Mouse (Mus musculus): ENCODE measurements around the gene Hist1h2ao. TPM values are rescaled to one million over a fixed set of nuclear protein-coding genes. Genes with fewer than 3 reads are reported as not detected.
A peak's percentile ranks its signal among the peaks of the same experiment; 100 is the strongest.
"Not testable (repeated sequence)": the region's sequence is repeated elsewhere in the genome, so short reads cannot be mapped to it uniquely, and the experiment has no call there.

Gene Hist1h2ao
- 1.7 TPM in 1 of 2 replicates, not detected in the other for polyA plus RNA-seq (2014; fragmentation: Nextera tagmentation; extraction: Ambion mirVana)

GRCm38 (mm10) chr13:21810073-21810472, at the start of gene Hist1h2ao, which contains the start of gene Hist1h2bq:
Hist1h2ao (plus strand) TSS chr13:21810465.
Hist1h2bq (minus strand) TSS chr13:21810197.
- not testable (repeated sequence) for H3K36me3 ChIP-seq (ENCODE audit: control insufficient read depth, insufficient read depth, low read length); DNase-seq (ENCODE audit: low spot score, missing footprints); H3K4me3 ChIP-seq (ENCODE audit: low read depth, low read length); H3K27me3 ChIP-seq (ENCODE audit: control insufficient read depth, insufficient read depth, low read length); H3K4me1 ChIP-seq (ENCODE audit: control insufficient read depth, insufficient read depth, low read length); H3K27ac ChIP-seq (ENCODE audit: low read depth, low read length); H3K4me2 ChIP-seq; H3K9ac ChIP-seq (ENCODE audit: low read length); H3K9me3 ChIP-seq (ENCODE audit: control insufficient read depth, low read length)
- peak; percentile 97 for ATAC-seq (ENCODE audit: low FRiP score)
- WGBS: no CpG with 5 or more reads among the region's 23 CpGs

GRCm38 (mm10) chr13:21778814-21779766, 31.2 kb upstream of the Hist1h2ao start:
- Histone ChIP-seq H3K4me1 (ENCODE audit: control insufficient read depth, insufficient read depth, low read length) (peaks cover 22% of the 10 kb centered on the region), H3K27me3 (ENCODE audit: control insufficient read depth, insufficient read depth, low read length) (no peaks in the 10 kb centered on the region), H3K4me2 (peak overlapping the region; percentile 94), H3K9ac (ENCODE audit: low read length) (peak overlapping the region; percentile 79), H3K27ac (ENCODE audit: low read depth, low read length) (peak overlapping the region; percentile 98), H3K36me3 (ENCODE audit: control insufficient read depth, insufficient read depth, low read length) (no peaks in the 10 kb centered on the region), H3K4me3 (ENCODE audit: low read depth, low read length) (peak overlapping the region; percentile 46), H3K9me3 (ENCODE audit: control insufficient read depth, low read length) (no peaks in the 10 kb centered on the region)
- DNase-seq (ENCODE audit: low spot score, missing footprints) (peak; percentile 97), ATAC-seq (ENCODE audit: low FRiP score) (peak; percentile 84)
- 5% methylated on average over 33 of the region's 33 CpGs for WGBS

GRCm38 (mm10) chr13:21779767-21780731, 30.2 kb upstream of the Hist1h2ao start, which contains the start of gene Hist1h1b:
Hist1h1b (minus strand) TSS chr13:21780625.
- Histone ChIP-seq H3K4me3 (ENCODE audit: low read depth, low read length) (peak within 1 kb of the TSS; percentile 46), H3K9me3 (ENCODE audit: control insufficient read depth, low read length) (no peaks in the 10 kb centered on the region), H3K9ac (ENCODE audit: low read length) (peak within 1 kb of the TSS; percentile 79), H3K4me1 (ENCODE audit: control insufficient read depth, insufficient read depth, low read length) (peaks cover 28% of the 10 kb centered on the region), H3K4me2 (peak within 1 kb of the TSS; percentile 94), H3K27ac (ENCODE audit: low read depth, low read length) (peak within 1 kb of the TSS; percentile 98), H3K36me3 (ENCODE audit: control insufficient read depth, insufficient read depth, low read length) (no peaks in the 10 kb centered on the region), H3K27me3 (ENCODE audit: control insufficient read depth, insufficient read depth, low read length) (no peaks in the 10 kb centered on the region)
- DNase-seq (ENCODE audit: low spot score, missing footprints) (peak; percentile 97), ATAC-seq (ENCODE audit: low FRiP score) (peak; percentile 60)
- WGBS: under 1% methylated on average over 44 of the region's 44 CpGs

- Histone ChIP-seq H3K4me3 (ENCODE audit: low read depth, low read length) (no peak overlapping the region), H3K4me1 (ENCODE audit: control insufficient read depth, insufficient read depth, low read length) (peaks cover 33% of the 10 kb centered on the region), H3K9ac (ENCODE audit: low read length) (no peak overlapping the region), H3K9me3 (ENCODE audit: control insufficient read depth, low read length) (no peaks in the 10 kb centered on the region), H3K27ac (ENCODE audit: low read depth, low read length) (peak overlapping the region; percentile 98), H3K36me3 (ENCODE audit: control insufficient read depth, insufficient read depth, low read length) (no peaks in the 10 kb centered on the region), H3K4me2 (peak overlapping the region; percentile 94), H3K27me3 (ENCODE audit: control insufficient read depth, insufficient read depth, low read length) (no peaks in the 10 kb centered on the region)
- ATAC-seq (ENCODE audit: low FRiP score): no peak
- peak; percentile 93 for DNase-seq (ENCODE audit: low spot score, missing footprints)
- 49% methylated on average over 6 of the region's 6 CpGs for WGBS
Observed at GRCm38 (mm10) chr13:21781021-21781555, 29.2 kb upstream of the Hist1h2ao start.

- 92% methylated on average over 1 of the region's 1 CpGs for WGBS
- H3K4me3 ChIP-seq (ENCODE audit: low read depth, low read length): no peak overlapping the region
- no peaks in the 10 kb centered on the region for H3K9me3 ChIP-seq (ENCODE audit: control insufficient read depth, low read length)
- H3K36me3 ChIP-seq (ENCODE audit: control insufficient read depth, insufficient read depth, low read length): no peaks in the 10 kb centered on the region
- no peaks in the 10 kb centered on the region for H3K27me3 ChIP-seq (ENCODE audit: control insufficient read depth, insufficient read depth, low read length)
- DNase-seq (ENCODE audit: low spot score, missing footprints) (peak; percentile 90), ATAC-seq (ENCODE audit: low FRiP score) (no peak)
- no peak overlapping the region for H3K4me2 ChIP-seq
- no peak overlapping the region for H3K9ac ChIP-seq (ENCODE audit: low read length)
- H3K4me1 ChIP-seq (ENCODE audit: control insufficient read depth, insufficient read depth, low read length): peaks cover 34% of the 10 kb centered on the region
- no peak overlapping the region for H3K27ac ChIP-seq (ENCODE audit: low read depth, low read length)
Observed at GRCm38 (mm10) chr13:21781639-21782038, 28.6 kb upstream of the Hist1h2ao start.

GRCm38 (mm10) chr13:21782361-21783254, 27.7 kb upstream of the Hist1h2ao start:
- peak; percentile 0; the same call in 1 of the 2 replicates for ATAC-seq (ENCODE audit: low FRiP score)
- H3K9ac ChIP-seq (ENCODE audit: low read length): peak overlapping the region; percentile 77
- H3K27me3 ChIP-seq (ENCODE audit: control insufficient read depth, insufficient read depth, low read length); H3K36me3 ChIP-seq (ENCODE audit: control insufficient read depth, insufficient read depth, low read length); H3K9me3 ChIP-seq (ENCODE audit: control insufficient read depth, low read length): not testable (repeated sequence)
- H3K4me3 ChIP-seq (ENCODE audit: low read depth, low read length): peak overlapping the region; percentile 38
- WGBS: under 1% methylated on average over 12 of the region's 35 CpGs
- peak overlapping the region; percentile 87 for H3K27ac ChIP-seq (ENCODE audit: low read depth, low read length)
- peak; percentile 96 for DNase-seq (ENCODE audit: low spot score, missing footprints)
- H3K4me1 ChIP-seq (ENCODE audit: control insufficient read depth, insufficient read depth, low read length): peaks cover 34% of the 10 kb centered on the region
- peak overlapping the region; percentile 57 for H3K4me2 ChIP-seq

- WGBS: 1% methylated on average over 13 of the region's 20 CpGs
- Histone ChIP-seq H3K4me1 (ENCODE audit: control insufficient read depth, insufficient read depth, low read length) (peaks cover 36% of the 10 kb centered on the region), H3K27ac (ENCODE audit: low read depth, low read length) (peak within 1 kb of the TSS; percentile 87)
Observed at GRCm38 (mm10) chr13:21783255-21783617, 27.0 kb upstream of the Hist1h2ao start, which contains the start of gene Hist1h3i. Hist1h3i (minus strand) TSS chr13:21783370.

More at GRCm38 (mm10) chr13:21783255-21783617, 27.0 kb upstream of the Hist1h2ao start, which contains the start of gene Hist1h3i:
- DNase-seq (ENCODE audit: low spot score, missing footprints) (peak; percentile 96), ATAC-seq (ENCODE audit: low FRiP score) (peak; percentile 71)
- H3K36me3 ChIP-seq (ENCODE audit: control insufficient read depth, insufficient read depth, low read length): no peaks in the 10 kb centered on the region
- no peaks in the 10 kb centered on the region for H3K27me3 ChIP-seq (ENCODE audit: control insufficient read depth, insufficient read depth, low read length)
- peak within 1 kb of the TSS; percentile 77 for H3K9ac ChIP-seq (ENCODE audit: low read length)
- H3K9me3 ChIP-seq (ENCODE audit: control insufficient read depth, low read length): no peaks in the 10 kb centered on the region
- H3K4me3 ChIP-seq (ENCODE audit: low read depth, low read length): peak within 1 kb of the TSS; percentile 38
- peak within 1 kb of the TSS; percentile 57 for H3K4me2 ChIP-seq
